Mouse (Mus musculus) frontal cortex, adult (tissue): ENCODE data around the gene Bcl2.
"Not testable (repeated sequence)": the region's sequence is repeated elsewhere in the genome, so short reads cannot be mapped to it uniquely, and the experiment has no call there.

Experiments used
- ATAC-seq: cut with Nextera tagmentation; 2 replicates; pipeline ENCODE4 v1.9.2; 2017; ENCODE audit warnings: mild to moderate bottlenecking, moderate library complexity, mixed read lengths; ENCODE audit not compliant: low TSS enrichment

Bcl2 gene

GRCm38 (mm10) chr1:106713621-106714529 lies at the start of gene Bcl2:
Gene Bcl2 (minus strand): TSS chr1:106714274.
- peak; percentile 64 for ATAC-seq

GRCm38 (mm10) chr1:106760750-106761149 lies 46.7 kb upstream of the Bcl2 start:
- no peak for ATAC-seq

- ATAC-seq: peak; percentile 92
These were observed 45.7 kb upstream of the Bcl2 start, which contains the start of gene Kdsr for GRCm38 (mm10) chr1:106759572-106760435. Gene Kdsr (minus strand): TSS chr1:106759727.

- peak; percentile 21 for ATAC-seq
These were observed 44.9 kb upstream of the Bcl2 start for GRCm38 (mm10) chr1:106758734-106759571.

- no peak for ATAC-seq
These were observed 42.6 kb upstream of the Bcl2 start for GRCm38 (mm10) chr1:106756633-106757032.

- ATAC-seq: no peak
These were observed 37.9 kb upstream of the Bcl2 start for GRCm38 (mm10) chr1:106752013-106752412.

GRCm38 (mm10) chr1:106750656-106751055 lies 36.6 kb upstream of the Bcl2 start:
- no peak for ATAC-seq

- no peak for ATAC-seq
These were observed 34.7 kb upstream of the Bcl2 start for GRCm38 (mm10) chr1:106748555-106749315.

GRCm38 (mm10) chr1:106742980-106743379 lies 28.9 kb upstream of the Bcl2 start:
- ATAC-seq: no peak

- ATAC-seq: no peak
These were observed 26.7 kb upstream of the Bcl2 start for GRCm38 (mm10) chr1:106740735-106741134.

GRCm38 (mm10) chr1:106739810-106740209 lies 25.7 kb upstream of the Bcl2 start:
- peak; percentile 82 for ATAC-seq

GRCm38 (mm10) chr1:106738092-106738491 lies 24.0 kb upstream of the Bcl2 start:
- no peak for ATAC-seq

GRCm38 (mm10) chr1:106736211-106736610 lies 22.1 kb upstream of the Bcl2 start:
- no peak for ATAC-seq

GRCm38 (mm10) chr1:106735586-106735985 lies 21.5 kb upstream of the Bcl2 start:
- peak; percentile 69 for ATAC-seq

GRCm38 (mm10) chr1:106722061-106722460 lies 8.0 kb upstream of the Bcl2 start:
- no peak for ATAC-seq

- ATAC-seq: not testable (repeated sequence)
These were observed 3.7 kb upstream of the Bcl2 start for GRCm38 (mm10) chr1:106717736-106718135.

GRCm38 (mm10) chr1:106717071-106717601 lies 3.1 kb upstream of the Bcl2 start:
- peak; percentile 18; the same call in 1 of the 2 replicates for ATAC-seq

- ATAC-seq: no peak
These were observed 2.1 kb upstream of the Bcl2 start for GRCm38 (mm10) chr1:106716141-106716540.

GRCm38 (mm10) chr1:106715111-106716083 lies 1.3 kb upstream of the Bcl2 start:
- no peak for ATAC-seq
